Mouse (Mus musculus) layer of hippocampus, adult 18-20 months (tissue): ENCODE data around the gene Slc16a14. TPM values are rescaled to one million over a fixed set of nuclear protein-coding genes. Genes with fewer than 3 reads are reported as not detected.
"Not testable (repeated sequence)": the region's sequence is repeated elsewhere in the genome, so short reads cannot be mapped to it uniquely, and the experiment has no call there.

Experiments
- DNase-seq, 2 experiments: peaks; one replicate each; pipeline ENCODE4 v3.0.0; 2022; ENCODE audit warnings: low spot score in 2 of 2
- long read RNA-seq: library from polyadenylated mRNA; stranded (forward); transcript quantifications from one replicate; pipeline ENCODE4 v2.0.0, GENCODE M21; 2021
- total RNA-seq, 2 experiments: library from RNA; stranded (reverse); gene quantifications; 2 replicates each; pipeline ENCODE4 v1.2.3; 2021

The Slc16a14 gene
- 10 to 100 TPM; 11.7 to 12.4 TPM for total RNA-seq
- long read RNA-seq, partial matches to known transcripts = 0 of 1 reads
- long read RNA-seq, other reads (novel, unspliced or antisense) = 1 of 1 reads

DNA sequence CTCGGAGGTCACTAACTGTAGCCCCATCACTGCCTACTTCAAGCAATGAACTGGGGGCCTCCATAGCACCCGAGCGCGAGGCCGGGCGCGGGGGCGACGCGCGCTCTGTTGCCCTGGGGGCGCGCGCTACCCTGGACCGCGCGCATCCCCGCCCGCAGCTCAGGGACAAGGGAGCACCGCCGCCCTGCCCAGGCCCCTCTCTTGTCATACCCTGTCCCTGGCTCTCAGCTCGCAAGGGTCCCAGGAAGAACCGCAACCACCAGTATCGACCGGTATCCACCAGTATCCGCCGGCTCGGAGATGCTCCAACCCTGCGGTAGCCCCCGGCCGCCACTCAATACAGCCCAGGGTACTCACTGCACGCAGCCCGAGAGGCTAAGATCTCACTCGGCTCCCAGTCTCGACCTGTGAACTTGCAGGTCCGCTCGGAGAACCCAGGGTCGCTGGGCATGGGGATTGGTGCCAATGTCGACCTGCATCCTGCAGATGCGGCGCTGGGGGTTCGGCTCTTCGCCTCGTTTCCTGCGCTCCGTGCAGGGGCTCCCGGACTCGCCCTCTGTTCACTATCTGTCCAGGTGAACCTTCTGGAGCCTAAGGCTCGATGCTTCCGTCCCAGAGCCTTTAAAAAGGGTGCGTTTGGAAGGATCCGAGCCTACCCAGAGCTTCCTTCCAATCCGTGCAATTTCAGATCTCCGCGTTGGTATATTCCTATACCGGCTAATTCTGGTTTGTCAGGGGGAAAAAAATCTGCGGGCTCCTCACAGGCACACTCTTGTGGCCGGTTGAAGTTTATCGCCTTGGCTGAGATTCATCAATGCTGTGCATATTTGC is at the start of gene Slc16a14:
TSS of gene Slc16a14 (minus strand) at position 632 of the 831 bp plus-strand sequence.
- DNase-seq = peak; percentile 38 to 66

DNA sequence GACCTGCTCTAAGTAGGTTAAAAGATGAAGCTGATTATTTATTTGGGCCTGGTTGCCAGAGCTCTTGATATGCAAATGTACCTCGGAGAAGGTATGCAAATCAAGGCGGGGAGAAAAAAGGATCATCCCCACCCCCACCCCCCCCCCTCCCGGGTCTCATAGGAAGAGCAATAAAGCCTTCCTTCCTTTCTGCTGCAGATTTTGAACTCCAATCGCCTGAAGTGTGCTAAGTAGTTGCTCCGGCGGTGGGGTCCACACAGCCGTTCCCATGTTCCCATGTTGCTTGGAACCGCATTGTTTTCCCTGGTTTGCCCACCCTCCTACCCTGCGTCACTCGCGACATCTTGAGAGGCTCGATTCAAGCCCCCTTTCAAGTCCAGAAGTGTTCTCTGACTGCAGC is 26.8 kb upstream of the Slc16a14 start:
- not testable (repeated sequence) for DNase-seq

DNA sequence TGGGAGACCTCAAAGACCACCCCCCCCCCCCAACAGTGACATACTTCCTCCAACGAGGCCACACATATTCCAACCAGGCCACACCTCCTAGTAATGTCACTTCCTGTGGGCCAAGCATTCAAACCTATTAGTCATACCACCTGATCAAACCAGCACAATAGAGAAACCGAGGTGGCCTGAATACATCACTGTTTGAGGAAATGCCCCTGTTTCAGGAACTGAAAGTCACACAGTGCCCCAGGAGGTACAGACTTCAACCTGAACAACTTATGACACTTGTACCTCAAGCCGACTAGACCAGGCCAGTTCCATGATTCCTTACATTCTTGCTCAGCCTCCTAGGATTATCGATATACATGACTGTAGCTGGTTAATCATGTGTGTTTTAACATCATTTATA is 22.8 kb upstream of the Slc16a14 start:
- DNase-seq = not testable (repeated sequence)

DNA sequence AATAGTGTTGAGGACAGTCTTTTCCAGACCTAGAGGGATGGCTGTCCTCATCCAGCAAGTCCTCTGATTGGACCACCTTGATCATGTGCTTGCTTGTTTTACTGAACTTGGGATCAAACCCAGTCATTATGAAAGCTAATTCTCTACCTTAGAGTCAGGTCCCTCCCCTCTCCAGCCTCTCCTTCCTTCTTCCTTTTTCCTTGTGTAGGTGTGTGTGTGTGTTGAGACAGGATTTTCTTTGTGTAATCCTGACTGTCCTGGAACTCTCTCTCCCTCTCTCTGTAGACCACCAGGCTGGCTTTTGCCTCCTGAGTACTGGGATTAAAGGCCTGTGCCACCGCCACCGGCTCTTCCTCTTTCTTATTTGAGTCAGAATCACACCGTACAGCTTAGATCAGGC is 21.8 kb upstream of the Slc16a14 start:
- not testable (repeated sequence) for DNase-seq

DNA sequence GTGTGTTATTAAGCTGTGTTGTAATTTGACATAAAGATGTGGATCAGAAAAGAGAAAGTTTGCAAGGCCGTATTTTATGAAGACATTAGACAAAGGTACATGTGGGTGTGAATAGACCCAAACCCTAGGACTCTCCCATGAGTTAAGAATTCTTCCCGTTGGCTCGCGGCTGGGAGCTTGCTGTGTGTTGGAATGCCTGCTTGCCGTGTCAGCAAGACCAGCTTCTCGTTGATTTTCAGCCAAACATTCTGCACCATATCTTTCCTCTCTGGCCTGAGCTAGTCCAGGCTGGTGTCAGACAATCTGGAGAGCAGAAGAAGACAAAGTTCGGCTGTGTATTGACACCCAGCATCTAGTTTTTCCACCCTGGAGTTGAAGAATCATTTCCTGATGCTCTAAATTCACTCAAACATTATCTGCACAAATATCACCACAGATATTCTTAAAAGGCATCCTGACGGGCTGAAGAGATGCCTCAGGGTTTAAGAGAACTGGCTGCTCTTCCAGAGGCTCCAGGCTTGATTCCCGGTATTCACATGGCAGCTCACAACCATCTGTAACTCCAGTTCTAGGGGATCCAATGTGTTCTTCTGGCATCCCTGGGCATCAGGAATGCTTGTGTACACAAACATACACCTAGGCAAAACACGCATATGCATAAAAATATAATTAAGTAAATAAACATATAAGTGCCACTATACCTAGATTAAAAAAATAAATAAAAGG is 17.7 kb upstream of the Slc16a14 start:
- peak in 1 of 2 experiments; percentile 16 for DNase-seq

DNA sequence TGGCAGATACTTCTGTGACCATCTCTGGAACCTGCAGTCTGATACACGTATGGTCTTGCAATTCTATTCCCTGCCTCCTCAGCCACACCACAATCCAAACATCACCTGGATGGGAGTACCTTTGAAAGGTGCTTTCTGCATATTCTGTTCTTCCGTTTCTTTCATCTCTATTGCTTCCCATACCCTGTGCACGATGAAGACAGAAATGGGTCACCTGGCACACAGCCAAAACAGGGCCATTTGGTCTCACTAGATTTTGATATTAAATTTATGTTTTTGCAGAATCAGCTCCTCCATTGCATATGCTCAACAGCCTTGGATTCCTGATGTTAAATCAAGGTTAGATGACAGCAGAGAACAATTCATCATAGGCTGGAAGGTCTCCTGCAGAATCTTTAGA is 16.6 kb upstream of the Slc16a14 start:
- no peak for DNase-seq

DNA sequence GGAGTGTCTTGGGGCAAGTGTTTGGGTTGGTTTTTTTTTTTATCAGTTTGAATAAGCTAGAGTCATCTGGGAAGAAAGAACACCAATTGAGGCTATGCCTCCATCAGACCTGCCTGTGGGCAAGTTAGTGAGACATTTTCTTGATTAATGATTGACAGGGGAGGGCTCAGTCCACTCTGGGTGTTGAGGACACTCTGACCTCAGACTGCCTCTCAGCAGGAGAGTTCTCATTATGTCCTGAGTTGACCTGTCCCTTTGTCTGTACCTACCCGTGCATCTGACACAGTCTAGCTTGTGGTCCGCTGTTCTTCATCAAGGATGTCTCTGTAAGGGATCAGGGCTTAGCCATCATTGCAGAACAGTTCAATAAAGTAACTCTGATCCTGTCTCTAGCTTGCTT is 12.5 kb upstream of the Slc16a14 start:
- no peak for DNase-seq

DNA sequence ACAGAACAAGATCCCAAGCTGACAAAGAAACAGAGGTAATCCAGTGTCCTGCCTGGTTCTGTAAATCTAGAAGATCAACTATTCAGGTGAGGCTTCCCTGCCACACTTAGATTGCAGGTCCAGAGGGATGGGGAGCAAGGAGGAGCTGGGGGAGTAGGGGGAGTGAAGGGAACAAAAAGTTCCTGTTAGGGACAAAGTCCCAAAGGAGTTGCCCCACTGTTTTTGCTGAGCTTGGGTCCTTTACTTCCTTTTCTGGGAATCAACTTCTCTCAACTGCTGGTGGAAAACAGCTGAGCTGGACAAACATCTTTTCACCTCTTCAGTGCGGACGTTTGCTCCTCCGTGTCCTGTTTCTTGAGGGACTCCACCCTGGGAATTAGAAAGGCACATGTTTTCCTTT is 11.0 kb upstream of the Slc16a14 start:
- no peak for DNase-seq

DNA sequence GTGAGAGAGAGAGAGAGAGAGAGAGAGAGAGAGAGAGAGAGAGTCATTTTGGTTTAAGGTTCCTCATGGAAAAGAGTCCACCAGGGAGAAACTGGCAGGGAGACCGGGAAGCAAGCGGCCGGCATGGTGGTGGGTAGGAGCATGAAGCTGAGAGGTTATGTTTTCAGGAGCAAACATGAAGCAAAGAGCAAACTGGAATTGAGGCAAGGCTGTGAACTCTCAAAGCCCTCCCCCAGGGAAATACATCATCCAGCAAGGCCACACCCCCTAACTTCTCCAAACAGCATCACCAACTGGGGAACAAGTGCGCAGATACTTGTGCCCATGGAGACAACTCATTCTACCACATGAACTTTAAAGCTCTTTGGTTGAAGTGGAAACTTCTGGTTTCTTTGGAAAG is 8.6 kb upstream of the Slc16a14 start:
- DNase-seq = no peak

DNA sequence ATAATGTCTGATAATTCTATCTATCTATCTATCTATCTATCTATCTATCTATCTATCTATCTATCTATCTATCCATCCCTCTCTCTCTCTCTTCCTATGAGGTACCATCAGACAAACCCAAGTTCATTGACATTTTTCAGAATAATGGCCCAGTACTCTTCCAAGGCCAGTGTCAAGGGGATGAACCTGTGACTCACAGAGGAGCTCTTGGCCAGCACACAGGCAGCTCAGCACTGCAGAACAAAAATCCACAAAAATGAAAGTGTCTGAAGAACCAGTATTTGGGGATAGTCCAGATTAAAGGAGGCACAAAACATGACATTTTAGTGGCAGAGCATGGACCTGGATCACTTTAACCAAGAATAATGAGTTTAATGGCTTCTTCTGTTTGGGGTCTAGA is 7.7 kb upstream of the Slc16a14 start:
- no peak for DNase-seq

DNA sequence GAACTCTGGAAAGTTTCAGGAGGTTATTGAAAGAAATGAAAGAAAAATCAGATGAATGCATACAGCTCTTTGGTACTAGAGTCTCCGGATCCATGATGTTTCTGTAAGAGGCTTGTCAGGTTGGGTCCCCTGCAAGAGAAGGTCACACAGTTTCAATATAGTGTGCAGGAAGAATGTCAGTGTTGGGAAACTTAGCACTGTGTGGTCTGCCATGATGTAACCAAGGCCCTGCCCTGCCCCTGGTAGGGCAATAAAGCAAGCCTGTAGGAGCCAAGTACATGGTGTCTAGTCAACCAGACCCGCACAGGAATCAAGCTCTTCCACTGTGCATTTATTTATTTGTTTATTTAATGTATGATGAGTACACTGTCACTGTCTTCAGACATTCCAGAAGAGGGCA is 5.4 kb upstream of the Slc16a14 start:
- no peak for DNase-seq

DNA sequence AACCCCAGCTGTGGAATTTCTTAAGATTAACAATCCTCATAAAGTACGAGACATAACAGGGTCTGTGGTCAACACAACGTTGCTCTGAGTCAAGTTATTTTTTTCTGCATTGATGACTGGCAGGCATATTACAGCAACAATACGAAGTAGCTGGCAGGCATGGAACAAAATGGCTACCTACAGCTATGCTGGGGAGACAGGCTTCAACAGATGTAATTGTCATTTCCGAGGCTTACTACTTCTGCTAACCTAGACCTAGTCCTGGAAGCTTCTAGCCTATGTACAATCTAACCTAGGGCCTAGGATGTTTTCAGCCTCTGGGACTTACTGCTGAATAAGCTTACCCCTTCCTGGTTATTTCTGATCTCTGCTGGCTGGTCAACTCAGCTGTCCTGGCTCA is 4.5 kb upstream of the Slc16a14 start:
- DNase-seq = no peak

DNA sequence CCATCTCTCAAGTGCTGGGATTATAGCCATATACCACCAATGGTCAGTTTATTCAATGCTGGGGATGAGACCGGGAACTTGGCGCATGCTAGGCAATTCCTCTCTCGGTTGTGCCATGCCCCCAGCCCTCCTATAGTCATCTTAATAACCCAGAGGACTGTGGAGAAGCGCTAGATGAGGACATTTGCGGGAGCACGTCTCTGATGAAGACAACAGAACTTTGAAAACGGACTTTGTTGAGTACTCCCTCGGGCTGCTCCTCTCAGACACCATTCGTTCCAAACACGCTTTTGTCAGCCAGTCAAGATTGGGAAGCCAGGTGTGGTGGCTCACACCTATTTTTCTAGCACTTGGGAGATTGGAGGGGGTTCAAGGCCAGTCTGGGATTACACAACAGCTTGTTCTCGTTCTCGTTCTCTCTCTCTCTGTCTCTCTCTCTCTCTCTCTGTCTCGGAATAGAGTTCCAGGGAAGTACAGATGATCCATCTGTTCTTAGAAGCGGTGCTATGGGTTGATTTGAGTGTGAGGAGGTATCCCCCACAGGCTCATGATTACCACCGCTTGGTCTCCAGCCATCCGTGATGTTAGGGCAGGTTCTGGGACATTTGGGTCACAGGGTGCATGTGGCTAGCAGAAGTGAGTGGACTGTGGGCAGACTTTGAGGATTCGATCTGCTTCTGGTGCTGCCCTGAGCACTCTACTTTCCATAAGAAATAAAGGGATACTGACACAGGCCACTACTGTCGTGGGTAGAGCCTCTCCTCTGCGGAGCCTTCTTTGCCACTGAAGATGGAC is 2.0 kb upstream of the Slc16a14 start:
- DNase-seq = peak in 1 of 2 experiments; percentile 7

DNA sequence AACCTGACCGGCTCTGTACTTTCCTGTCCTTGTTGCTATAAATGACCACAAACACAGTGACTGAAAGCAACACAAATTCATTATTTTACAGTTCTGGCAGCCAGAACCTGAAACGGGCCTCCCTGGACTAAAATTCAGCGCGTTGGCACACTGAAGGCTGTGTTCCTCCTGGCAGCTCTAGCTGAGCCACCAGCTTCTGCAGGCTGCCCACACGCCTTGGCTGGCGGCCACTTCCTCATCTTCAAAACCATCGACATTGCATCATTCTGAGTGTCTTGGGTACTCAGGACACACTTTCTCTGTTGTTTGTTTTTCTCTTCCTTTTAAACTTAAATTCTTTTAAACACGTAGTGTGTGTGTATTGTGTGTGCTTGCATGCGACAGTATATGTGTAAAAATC is 734 bp upstream of the Slc16a14 start:
- DNase-seq = peak; percentile 80 to 89

DNA sequence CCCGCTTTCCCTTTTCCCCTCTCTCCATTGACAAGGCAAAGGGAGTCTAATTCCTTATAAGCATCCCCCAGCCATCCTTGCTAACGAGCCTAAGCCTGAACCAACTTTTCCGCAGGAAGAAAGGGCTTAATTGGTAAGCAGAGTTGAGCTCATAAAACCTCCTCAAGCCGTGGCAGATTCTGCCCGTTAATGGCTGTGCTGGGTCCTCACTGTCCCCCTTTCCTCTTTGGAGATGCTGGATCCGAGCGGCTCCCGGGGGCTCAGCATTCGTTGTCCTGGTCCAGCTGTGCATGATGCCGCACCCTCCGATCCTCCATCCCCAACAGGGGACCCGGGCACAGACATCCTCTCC is 807 bp downstream of the Slc16a14 start:
- DNase-seq = peak; percentile 5 to 23

DNA sequence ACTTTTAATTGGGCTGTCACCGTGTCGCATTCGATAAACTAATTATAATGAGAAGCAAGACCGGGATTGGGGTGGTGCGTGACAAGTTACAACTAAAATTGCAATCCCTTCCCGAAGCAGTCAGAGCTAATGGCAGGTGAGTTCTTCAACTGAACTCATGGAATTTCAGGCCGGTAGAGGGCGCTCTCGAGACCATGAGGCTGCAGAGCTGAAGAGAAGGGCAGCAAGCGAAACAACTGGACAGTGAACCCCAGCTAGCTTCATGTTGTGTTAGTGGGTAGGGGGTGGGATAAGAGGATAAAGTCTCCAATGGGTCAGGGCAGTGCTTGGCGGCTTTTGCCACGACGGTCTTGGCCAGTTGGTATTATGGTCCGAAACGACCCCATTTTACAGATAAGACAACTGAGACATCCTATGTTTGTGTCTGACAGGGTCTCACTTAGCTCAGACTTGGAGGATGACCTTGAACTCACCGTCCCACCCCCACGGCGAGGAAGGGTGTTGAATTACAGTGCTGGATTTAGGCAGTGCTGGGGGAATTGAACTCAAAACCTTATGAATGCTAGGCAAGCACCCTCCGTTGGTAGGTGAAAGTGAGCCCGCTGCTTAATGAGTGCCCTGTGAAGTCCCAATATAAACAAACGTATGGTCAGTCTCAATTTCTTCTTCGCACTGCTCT is 1.3 kb downstream of the Slc16a14 start:
- peak; percentile 71 to 90 for DNase-seq

DNA sequence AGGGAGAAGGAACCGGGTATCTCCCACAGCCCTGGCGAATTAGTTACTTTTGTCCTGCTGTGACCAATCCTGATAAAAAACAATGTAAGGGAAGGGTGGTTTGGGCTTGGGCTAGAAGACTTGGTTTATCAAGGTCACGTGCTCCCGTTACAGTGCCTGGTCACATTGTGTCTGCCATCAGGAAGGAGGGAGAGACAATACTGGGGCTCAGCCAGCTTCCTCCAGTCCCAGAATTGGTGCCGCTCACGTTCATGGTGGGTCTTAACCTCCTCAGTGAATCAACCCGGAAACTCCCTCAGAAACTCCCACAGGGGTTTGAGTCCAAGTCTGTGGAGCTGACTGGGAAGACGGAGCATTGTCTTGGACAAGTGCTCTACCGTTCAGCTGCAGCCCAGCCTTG is 9.3 kb downstream of the Slc16a14 start:
- no peak for DNase-seq

DNA sequence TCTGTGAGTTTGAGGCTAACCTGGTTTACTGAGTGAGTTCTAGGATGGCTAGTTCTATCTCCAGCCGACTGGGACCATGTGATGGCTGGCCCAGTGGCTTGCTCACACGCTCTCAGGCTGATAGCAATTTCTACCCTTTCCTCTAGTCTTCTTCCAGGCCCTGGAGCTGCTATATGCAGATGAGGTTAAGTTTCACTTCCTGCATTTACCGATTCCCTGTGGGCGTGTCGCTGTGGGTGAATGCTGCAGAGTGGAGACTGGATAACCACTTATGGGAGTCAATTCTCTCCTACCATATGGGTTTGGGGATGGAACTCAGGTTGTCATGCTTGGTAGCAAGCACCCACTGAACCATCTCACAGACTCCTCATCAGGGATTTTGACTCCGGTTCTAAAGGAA is 10.8 kb downstream of the Slc16a14 start:
- DNase-seq = no peak

DNA sequence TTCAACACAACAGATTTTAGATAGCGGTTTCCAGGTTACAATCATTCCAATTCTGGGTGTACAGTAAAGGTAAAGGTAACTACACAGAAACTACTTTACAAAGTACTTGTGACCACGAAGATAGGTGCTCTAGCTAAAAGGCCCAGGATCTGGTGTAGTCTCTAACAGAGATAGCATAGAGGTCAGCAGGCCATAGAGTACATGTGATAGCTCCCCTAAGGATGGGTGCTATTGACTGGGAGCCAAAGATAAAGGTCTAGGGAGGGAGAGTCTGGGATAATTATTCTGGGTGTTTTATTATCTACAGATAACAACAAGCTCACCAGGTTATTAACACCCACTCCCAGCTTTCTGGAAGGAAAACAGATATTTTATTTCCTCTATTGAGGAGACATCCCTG is 11.5 kb downstream of the Slc16a14 start:
- DNase-seq = no peak

DNA sequence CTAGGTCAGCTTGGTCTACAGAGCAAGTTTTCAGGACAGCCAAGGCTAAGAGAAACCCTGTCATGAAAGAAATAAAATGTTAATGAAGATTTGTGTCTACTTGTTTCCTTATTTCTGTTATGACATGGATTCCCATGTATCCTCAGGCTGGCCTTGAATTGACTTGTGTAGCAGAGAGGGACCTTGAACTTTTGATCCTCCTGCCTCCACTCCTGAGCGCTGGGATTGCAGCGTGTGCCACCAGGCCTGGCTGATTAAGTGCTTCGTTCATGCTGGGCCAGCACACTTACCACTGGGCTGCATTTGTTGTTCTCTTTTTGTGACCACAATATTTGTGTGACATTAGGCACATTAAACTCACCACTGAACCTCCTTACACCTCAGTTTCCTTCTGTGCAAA is 16.1 kb downstream of the Slc16a14 start:
- no peak for DNase-seq

DNA sequence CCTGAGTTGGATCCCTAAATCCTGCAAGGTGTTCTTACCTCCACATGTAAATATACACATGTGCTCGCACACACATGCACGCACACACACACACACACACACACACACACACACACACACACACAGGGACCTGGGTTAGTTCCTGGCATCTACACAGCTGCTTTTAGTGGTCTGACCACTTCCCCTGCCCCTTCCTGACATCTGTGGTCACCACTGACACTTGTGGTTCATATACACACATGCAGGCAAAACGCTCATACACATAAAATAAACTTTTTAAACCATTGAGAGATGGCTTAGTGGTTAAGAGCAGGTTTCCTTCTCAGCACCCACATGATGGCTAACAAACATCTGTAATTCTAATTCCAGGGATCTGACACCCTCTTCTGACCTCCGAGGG is 19.9 kb downstream of the Slc16a14 start:
- DNase-seq = no peak
